Mouse (Mus musculus): ENCODE measurements at regions not wholly inside any gene's neighbourhood (a gene's known extent, or its start where the extent isn't known, plus 50 kb on each side); places are given as distances from the start of the nearest gene placed in this dataset.
A peak's percentile ranks its signal among the peaks of the same experiment; 100 is the strongest.

DNA sequence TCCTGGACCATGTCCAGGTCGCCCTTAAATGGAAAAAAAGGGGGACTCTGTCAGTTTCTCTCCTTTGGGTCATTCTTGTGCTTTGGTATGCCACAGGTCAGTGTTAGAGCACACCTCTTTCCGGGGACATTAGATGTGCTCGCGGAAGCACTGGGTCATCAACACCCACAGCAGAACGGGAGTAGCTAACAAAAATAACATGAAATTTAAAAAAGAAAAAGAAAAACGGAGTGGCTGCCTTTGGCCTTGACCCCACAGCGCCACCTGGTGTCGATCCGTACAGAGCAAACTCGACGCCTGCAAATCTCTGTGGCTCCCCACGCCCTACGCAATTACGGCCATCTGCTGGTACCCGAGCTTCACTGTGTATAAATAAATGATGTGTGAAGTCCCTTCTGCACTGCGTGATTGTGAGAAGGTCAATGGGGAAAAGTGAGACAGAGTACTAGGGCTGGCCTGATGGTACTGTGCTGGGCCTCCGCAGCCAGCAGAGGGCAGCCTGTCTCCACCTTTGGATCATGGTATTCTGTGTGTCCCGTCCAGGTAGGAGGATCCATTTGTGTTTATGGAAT lies 99.0 kb upstream of the Slc7a12 start:
- peak; percentile 60 for ATAC-seq

DNA sequence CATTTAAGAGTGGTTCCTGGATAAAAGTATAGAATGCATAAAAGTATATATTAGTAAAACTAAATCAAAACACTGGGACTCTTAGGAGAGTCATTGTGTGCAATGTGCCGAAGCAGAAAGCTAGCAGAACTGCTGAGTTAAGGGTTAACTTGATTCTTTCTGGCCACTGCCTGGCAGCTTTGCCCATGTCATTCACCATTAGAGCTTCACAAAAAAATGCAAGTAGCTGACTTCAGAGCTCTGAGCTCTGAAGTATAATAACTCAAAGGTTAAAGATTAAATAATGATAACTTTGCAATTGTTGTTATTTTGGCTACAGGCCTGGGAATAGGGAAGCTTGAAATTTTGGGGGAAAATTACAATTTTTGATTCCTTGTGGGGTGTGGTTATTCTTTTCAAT lies 89.8 kb upstream of the Slc7a12 start:
- ATAC-seq, result no peak

DNA sequence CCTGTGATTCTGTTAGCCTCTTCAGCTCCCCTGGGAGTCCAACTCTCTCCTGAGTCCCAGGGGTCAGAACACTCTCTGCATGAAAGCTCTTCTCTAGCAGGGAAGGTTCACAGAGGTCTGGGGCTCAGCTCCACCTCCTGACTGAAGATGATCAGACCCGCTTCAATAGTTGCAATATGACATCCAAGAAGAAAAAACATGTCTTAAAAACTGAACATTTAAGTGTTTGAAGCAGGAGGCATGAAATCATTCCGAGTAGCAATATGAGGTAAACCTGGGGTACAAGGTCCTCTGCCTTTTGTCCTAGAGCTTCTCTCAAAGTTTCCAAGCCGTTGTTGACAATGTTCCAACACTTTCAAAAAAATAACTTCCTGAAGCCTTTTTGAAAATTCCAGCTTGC lies 81.8 kb upstream of the Slc7a12 start:
- no peak for ATAC-seq

GRCm38 (mm10) chr3:14408435-14409125 lies 71.9 kb upstream of the Slc7a12 start:
- ATAC-seq, result no peak
